Mouse (Mus musculus) A20 (cell line): ENCODE measurements around the gene Bpifb2.
"Not testable (repeated sequence)": the region's sequence is repeated elsewhere in the genome, so short reads cannot be mapped to it uniquely, and the experiment has no call there.

Experiments used
- DNase-seq: peaks from one replicate; pipeline ENCODE4 v3.0.0-alpha.2; 2011; ENCODE audit warnings: low read depth, low spot score

Gene Bpifb2

GRCm38 (mm10) chr2:153874745-153875144 is at the start of gene Bpifb2:
TSS of gene Bpifb2 (plus strand) at chr2:153875045.
- DNase-seq = no peak

- DNase-seq = not testable (repeated sequence)
Observed at GRCm38 (mm10) chr2:153825900-153826299, 48.9 kb upstream of the Bpifb2 start.

- DNase-seq = peak; percentile 9
Observed at GRCm38 (mm10) chr2:153827171-153827830, 47.5 kb upstream of the Bpifb2 start.

- no peak for DNase-seq
Observed at GRCm38 (mm10) chr2:153828704-153829103, 46.1 kb upstream of the Bpifb2 start.

- DNase-seq = no peak
Observed at GRCm38 (mm10) chr2:153833291-153833690, 41.6 kb upstream of the Bpifb2 start.

- DNase-seq = no peak
Observed at GRCm38 (mm10) chr2:153842854-153843253, 32.0 kb upstream of the Bpifb2 start.

GRCm38 (mm10) chr2:153848389-153848788 is 26.5 kb upstream of the Bpifb2 start:
- DNase-seq = no peak

GRCm38 (mm10) chr2:153850351-153851029 is 24.4 kb upstream of the Bpifb2 start:
- peak; percentile 79 for DNase-seq

- peak; percentile 78 for DNase-seq
Observed at GRCm38 (mm10) chr2:153851030-153851360, 23.9 kb upstream of the Bpifb2 start.

GRCm38 (mm10) chr2:153853544-153853943 is 21.3 kb upstream of the Bpifb2 start:
- no peak for DNase-seq

- no peak for DNase-seq
Observed at GRCm38 (mm10) chr2:153859581-153859980, 15.3 kb upstream of the Bpifb2 start.

GRCm38 (mm10) chr2:153860315-153860714 is 14.5 kb upstream of the Bpifb2 start:
- no peak for DNase-seq

- DNase-seq = no peak
Observed at GRCm38 (mm10) chr2:153860715-153861114, 14.1 kb upstream of the Bpifb2 start.

GRCm38 (mm10) chr2:153861960-153862359 is 12.9 kb upstream of the Bpifb2 start:
- peak; percentile 91 for DNase-seq

GRCm38 (mm10) chr2:153870984-153871383 is 3.9 kb upstream of the Bpifb2 start, which contains the start of gene Sun5:
TSS of gene Sun5 (minus strand) at chr2:153871084.
- DNase-seq = no peak

GRCm38 (mm10) chr2:153899111-153899510 is 24.3 kb downstream of the Bpifb2 start:
- DNase-seq = no peak

- no peak for DNase-seq
Observed at GRCm38 (mm10) chr2:153900088-153900487, 25.2 kb downstream of the Bpifb2 start, which contains the start of gene Bpifb6. TSS of gene Bpifb6 (plus strand) at chr2:153900388.

- DNase-seq = no peak
Observed at GRCm38 (mm10) chr2:153902726-153903125, 27.9 kb downstream of the Bpifb2 start.

GRCm38 (mm10) chr2:153906626-153907025 is 31.8 kb downstream of the Bpifb2 start:
- DNase-seq = no peak

GRCm38 (mm10) chr2:153914151-153914550 is 39.3 kb downstream of the Bpifb2 start:
- no peak for DNase-seq

GRCm38 (mm10) chr2:153917930-153918329 is 43.1 kb downstream of the Bpifb2 start, which contains the start of gene Bpifb3:
TSS of gene Bpifb3 (plus strand) at chr2:153918230.
- DNase-seq = no peak

GRCm38 (mm10) chr2:153921246-153921645 is 46.4 kb downstream of the Bpifb2 start:
- DNase-seq = no peak

- peak; percentile 63 for DNase-seq
Observed at GRCm38 (mm10) chr2:153929871-153930413, 55.1 kb downstream of the Bpifb2 start.
